Mouse (Mus musculus): ENCODE data around the gene Auts2. TPM values are rescaled to one million over a fixed set of nuclear protein-coding genes. Genes with fewer than 3 reads are reported as not detected.

Auts2 gene
- polyA plus RNA-seq, 1 experiment from 2014 or later = 24.7 TPM

DNA sequence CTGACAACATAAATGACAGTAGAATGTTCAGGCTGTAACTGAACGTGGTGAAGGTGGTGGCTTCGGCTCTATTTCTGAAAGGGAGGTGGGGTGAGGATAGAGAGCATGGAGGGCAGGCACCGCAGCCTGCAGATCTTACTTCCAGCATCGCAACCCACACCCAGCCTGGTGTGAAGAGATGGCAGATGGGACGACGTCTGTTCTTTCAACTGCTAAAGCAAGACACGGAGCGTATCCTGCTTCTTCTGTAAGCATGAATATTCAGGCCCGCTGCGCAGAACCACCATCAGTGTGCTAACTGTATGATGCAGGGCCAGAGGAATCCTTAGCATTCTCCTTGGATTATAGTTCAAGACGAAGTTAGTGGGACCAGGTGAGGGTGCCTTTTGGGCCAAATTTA lies 513.5 kb downstream of the Auts2 start:
- Histone ChIP-seq H3K27me3 (ENCODE audit: insufficient read depth, poor library complexity, severe bottlenecking) (no peaks in the 10 kb centered on the region), H3K27ac (no peak overlapping the region), H3K4me3 (no peak overlapping the region), H3K4me1 (peaks cover 16% of the 10 kb centered on the region), H3K36me3 (no peaks in the 10 kb centered on the region), H3K9me3 (no peaks in the 10 kb centered on the region)
- DNase-seq (ENCODE audit: low spot score) = no peak
- WGBS = 56% methylated on average over 11 of the region's 11 CpGs

DNA sequence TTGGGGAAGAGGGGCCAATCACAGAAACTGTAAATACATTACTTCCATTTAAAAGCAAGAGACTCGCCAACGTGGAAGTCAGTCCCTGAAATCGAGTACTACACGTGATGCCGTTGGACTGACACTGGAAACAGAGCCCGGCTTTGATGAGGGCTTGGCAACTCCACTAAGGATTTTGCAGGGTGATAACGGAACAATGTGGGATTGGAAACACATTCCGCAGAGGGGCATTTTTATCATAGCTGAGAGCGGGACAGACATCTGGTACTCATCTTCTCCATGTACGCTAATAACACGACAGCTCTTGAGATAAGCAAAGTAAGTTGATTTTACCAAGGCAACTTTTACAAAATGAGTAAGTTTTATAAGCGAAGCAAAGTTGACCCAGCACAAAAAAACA lies 514.1 kb downstream of the Auts2 start:
- no peak overlapping the region for H3K27ac ChIP-seq
- WGBS = 17% methylated on average over 12 of the region's 12 CpGs
- 0 out of 2 replicates have a peak overlapping the region, but pooled peaks have one; percentile 18 for H3K4me3 ChIP-seq
- H3K27me3 ChIP-seq (ENCODE audit: insufficient read depth, poor library complexity, severe bottlenecking) = no peaks in the 10 kb centered on the region
- H3K9me3 ChIP-seq = no peaks in the 10 kb centered on the region
- H3K36me3 ChIP-seq = no peaks in the 10 kb centered on the region
- no peak for DNase-seq (ENCODE audit: low spot score)
- H3K4me1 ChIP-seq = peaks cover 16% of the 10 kb centered on the region

DNA sequence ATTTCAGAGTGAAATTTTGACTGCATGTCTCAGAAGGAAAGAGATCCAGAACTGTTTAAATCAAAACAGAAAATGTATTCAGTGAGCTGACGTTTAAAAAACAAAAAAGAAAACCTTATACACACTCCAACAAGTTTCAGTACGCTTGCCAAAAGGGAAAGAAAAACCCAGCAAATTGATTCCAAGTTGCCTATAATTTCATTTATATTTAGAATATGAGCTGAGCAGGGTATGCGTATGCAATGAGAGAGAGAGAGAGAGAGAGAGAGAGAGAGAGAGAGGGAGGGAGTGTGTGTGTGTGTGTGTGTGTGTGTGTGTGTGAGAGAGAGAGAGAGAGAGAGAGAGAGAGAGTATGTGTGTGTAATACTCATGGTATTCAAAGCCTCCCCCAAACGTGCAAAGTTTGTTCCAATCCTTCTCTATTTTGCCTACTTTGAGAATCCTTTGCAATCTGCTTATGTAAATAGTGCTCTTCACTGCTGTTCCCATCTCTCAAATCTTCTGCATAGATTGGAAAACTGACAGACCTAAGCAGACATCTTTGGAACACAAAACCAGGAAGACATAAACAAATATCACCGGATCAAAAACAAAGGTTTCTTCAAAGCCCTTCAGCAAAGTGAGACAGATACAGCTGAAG lies 515.2 kb downstream of the Auts2 start:
- WGBS = 79% methylated on average over 5 of the region's 5 CpGs
- Histone ChIP-seq H3K36me3 (no peaks in the 10 kb centered on the region), H3K4me1 (peaks cover 16% of the 10 kb centered on the region), H3K4me3 (no peak overlapping the region), H3K27me3 (ENCODE audit: insufficient read depth, poor library complexity, severe bottlenecking) (no peaks in the 10 kb centered on the region), H3K27ac (no peak overlapping the region), H3K9me3 (no peaks in the 10 kb centered on the region)
- DNase-seq (ENCODE audit: low spot score) = no peak

DNA sequence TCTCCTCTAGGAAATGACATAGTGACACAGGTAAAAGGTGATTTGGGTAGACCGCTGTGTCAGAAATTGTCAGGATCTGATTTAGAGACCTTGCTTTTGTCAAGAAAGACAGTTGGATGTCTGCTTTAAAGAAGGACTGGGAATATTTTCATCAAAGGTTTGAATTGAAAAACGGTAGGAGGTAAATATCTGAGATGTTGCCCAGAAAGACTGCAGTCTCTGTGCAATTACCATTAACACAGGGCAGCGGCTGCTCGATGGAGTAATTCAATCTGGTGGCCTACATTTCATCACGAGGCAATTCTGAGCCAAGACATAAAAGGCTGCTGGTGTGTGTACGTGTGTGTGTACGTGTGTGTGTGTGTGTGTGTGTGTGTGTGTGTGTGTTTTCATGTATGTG lies 529.8 kb downstream of the Auts2 start:
- no peaks in the 10 kb centered on the region for H3K36me3 ChIP-seq
- no peaks in the 10 kb centered on the region for H3K27me3 ChIP-seq (ENCODE audit: insufficient read depth, poor library complexity, severe bottlenecking)
- 91% methylated on average over 7 of the region's 7 CpGs for WGBS
- no peak overlapping the region for H3K4me3 ChIP-seq
- H3K27ac ChIP-seq = no peak overlapping the region
- no peaks in the 10 kb centered on the region for H3K9me3 ChIP-seq
- no peak for DNase-seq (ENCODE audit: low spot score)
- 0 out of 2 replicates have a peak, but pooled peaks cover 4% of the 10 kb centered on the region for H3K4me1 ChIP-seq

DNA sequence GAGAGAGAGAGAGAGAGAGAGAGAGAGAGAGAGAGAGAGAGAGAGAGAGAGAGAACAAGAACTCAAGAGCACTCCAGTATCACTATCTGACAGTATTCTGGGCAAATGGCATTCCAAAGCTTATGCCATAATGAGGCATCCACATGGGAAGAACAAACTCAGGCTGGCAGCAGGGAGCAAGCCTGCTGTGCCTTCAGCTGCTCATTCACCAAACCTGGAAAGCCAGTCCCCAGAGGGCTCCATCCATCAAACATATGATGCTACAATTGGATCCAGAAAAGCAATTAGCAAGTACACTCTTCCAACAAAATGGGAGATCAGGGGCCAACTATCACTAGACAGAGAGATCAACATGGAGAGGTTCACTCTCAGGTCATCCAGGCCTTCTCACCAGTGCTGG lies 531.3 kb downstream of the Auts2 start:
- Histone ChIP-seq H3K4me3 (no peak overlapping the region), H3K27me3 (ENCODE audit: insufficient read depth, poor library complexity, severe bottlenecking) (no peaks in the 10 kb centered on the region), H3K36me3 (no peaks in the 10 kb centered on the region), H3K27ac (no peak overlapping the region), H3K9me3 (no peaks in the 10 kb centered on the region), H3K4me1 (0 out of 2 replicates have a peak, but pooled peaks cover 4% of the 10 kb centered on the region)
- no peak for DNase-seq (ENCODE audit: low spot score)

DNA sequence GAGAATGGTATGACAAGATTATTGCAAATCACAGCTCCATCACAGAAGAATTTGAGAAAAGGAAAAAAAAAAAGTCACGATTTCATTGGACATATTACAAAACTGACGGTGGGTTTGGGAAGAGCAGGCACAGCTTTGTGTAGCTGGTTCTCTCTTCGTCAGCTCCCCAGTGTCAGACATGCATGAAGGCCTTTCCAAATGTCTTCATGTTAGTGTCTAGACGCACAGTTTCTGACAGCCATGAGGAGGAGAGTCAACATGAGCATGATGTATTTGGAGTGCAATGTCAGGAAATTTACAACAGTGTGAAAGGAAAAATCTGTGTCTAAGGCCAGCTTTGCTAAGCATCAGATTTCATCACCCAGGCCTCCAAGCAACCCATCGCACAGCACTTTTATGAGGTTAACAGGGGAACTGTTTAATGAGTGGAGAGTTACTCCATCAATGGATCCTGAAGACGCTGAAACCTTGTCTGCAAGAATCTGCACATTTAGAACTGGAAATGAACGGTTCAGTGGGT lies 534.4 kb downstream of the Auts2 start:
- no peak overlapping the region for H3K27ac ChIP-seq
- WGBS = 83% methylated on average over 7 of the region's 7 CpGs

DNA sequence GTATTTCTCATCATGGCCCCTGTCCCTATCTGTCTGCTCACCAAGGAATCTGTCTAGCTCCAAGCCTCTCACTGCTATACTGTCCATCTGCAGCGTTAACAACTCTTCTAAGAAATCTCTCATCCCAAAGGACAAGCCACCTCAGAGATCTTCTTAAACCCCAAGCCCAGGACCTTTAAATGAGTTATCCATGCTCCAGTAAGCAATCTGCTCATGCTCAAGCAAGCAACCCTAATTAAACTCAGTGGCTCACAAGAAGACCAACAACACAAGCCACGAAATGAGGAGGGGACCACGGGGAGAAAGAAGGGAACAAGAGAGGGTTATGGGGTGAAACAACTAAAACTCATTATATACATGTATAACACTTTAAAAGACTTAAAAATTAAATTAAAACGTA lies 535.2 kb downstream of the Auts2 start:
- 0 out of 2 replicates have a peak, but pooled peaks cover 4% of the 10 kb centered on the region for H3K4me1 ChIP-seq
- WGBS = 88% methylated on average over 4 of the region's 4 CpGs
- no peaks in the 10 kb centered on the region for H3K36me3 ChIP-seq
- no peak overlapping the region for H3K4me3 ChIP-seq
- H3K27ac ChIP-seq = no peak overlapping the region
- DNase-seq (ENCODE audit: low spot score) = no peak
- H3K27me3 ChIP-seq (ENCODE audit: insufficient read depth, poor library complexity, severe bottlenecking) = no peaks in the 10 kb centered on the region
- no peaks in the 10 kb centered on the region for H3K9me3 ChIP-seq

More for the DNA sequence above, 534.4 kb downstream of the Auts2 start:
- Histone ChIP-seq H3K36me3 (no peaks in the 10 kb centered on the region), H3K9me3 (no peaks in the 10 kb centered on the region), H3K27me3 (ENCODE audit: insufficient read depth, poor library complexity, severe bottlenecking) (no peaks in the 10 kb centered on the region), H3K4me3 (no peak overlapping the region), H3K4me1 (0 out of 2 replicates have a peak, but pooled peaks cover 4% of the 10 kb centered on the region)
- no peak for DNase-seq (ENCODE audit: low spot score)

DNA sequence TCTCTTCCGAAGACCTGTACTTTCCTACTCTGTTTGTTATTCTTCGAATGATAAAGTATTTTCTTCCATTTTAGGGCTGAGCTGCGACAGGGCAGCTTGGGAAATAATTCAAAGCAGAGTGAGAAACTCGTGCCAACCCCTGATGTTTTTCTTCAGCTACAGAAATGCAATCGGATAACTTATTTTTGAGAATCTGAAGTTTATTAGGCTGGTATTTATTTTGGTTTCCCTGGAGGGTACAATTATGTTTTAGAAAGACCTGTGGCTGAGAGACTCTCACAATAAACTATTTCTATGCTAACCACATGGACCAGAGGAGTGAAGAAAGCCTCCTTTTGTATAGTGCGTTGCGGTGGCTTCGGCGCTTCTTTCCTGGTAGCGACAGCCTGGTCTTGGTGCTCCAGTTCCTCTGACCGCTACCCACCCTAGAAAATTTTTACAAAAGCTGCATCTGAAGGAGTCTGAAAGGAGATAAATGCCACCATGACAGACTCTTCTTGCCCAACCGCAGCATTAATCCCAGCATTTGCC lies 550.4 kb downstream of the Auts2 start:
- Histone ChIP-seq H3K27me3 (ENCODE audit: insufficient read depth, poor library complexity, severe bottlenecking) (no peaks in the 10 kb centered on the region), H3K9me3 (no peaks in the 10 kb centered on the region), H3K27ac (no peak overlapping the region), H3K4me3 (no peak overlapping the region), H3K36me3 (no peaks in the 10 kb centered on the region; the same call in 1 of the 2 replicates), H3K4me1 (no peaks in the 10 kb centered on the region)
- WGBS = 86% methylated on average over 12 of the region's 12 CpGs
- no peak for DNase-seq (ENCODE audit: low spot score)

DNA sequence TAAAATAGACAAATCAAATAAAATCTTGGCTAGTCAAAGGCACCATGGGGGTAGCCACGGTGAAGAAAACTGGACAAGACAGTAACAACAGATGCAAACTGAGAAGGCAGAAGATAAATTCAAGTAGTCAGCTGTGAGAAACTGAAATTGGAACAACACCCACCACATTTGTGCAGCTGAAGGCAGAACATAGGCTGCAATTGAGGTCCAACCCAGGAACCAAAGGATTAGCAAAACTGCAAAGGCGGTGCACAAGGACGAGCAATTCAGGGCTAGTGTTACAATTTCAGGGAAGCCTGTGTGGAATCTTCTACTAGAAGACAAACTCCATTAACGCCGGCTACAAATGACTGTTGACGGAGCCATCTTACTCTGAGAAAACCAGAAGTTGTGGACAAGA lies 550.9 kb downstream of the Auts2 start:
- Histone ChIP-seq H3K4me1 (no peaks in the 10 kb centered on the region), H3K36me3 (no peaks in the 10 kb centered on the region; the same call in 1 of the 2 replicates), H3K4me3 (no peak overlapping the region), H3K27me3 (ENCODE audit: insufficient read depth, poor library complexity, severe bottlenecking) (no peaks in the 10 kb centered on the region), H3K9me3 (no peaks in the 10 kb centered on the region), H3K27ac (no peak overlapping the region)
- 81% methylated on average over 6 of the region's 6 CpGs for WGBS
- no peak for DNase-seq (ENCODE audit: low spot score)

DNA sequence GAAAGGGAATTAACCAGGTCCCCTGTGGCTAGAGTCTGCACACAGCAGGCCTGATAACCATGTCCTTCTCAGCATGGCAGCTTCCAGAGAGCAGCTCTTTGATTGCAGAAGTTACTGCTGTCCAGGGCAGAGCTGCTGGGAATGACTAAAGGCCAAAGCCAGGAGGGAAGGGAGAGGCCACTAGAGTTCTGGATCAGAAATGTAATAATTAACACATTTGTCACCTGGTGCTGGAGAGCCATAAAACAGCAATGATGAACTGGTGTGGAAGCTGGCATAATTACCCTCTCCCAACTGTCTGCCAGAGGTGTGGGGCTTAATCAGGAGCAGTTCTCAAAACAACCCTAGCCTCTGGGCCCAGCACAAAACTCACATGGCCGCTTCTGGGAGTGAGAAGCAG lies 552.6 kb downstream of the Auts2 start:
- H3K27me3 ChIP-seq (ENCODE audit: insufficient read depth, poor library complexity, severe bottlenecking) = no peaks in the 10 kb centered on the region
- H3K4me3 ChIP-seq = no peak overlapping the region
- H3K27ac ChIP-seq = no peak overlapping the region
- DNase-seq (ENCODE audit: low spot score) = no peak
- no peaks in the 10 kb centered on the region for H3K9me3 ChIP-seq
- no peaks in the 10 kb centered on the region for H3K4me1 ChIP-seq
- 59% methylated on average over 1 of the region's 1 CpGs for WGBS
- H3K36me3 ChIP-seq = no peaks in the 10 kb centered on the region; the same call in 1 of the 2 replicates

DNA sequence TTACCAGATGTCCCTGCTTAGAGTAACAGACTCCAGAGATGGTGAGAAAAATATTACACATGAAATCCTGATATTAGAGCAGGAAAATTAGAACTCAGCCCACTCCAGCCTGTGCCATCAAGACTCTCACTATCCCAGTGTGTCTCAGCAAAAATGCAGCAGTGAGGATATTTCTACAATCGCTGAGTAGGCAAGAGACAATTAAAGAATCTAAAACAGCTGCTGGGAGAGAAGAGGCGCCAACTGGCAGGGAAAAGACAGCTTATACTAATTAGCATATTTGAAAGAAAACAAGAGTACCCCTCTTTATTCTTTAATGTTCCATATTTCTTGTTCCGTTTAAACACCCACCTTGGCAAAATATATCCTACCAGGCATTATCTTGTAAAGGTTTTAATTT lies 561.7 kb downstream of the Auts2 start:
- no peak overlapping the region for H3K4me3 ChIP-seq
- no peaks in the 10 kb centered on the region for H3K4me1 ChIP-seq
- no peak overlapping the region for H3K27ac ChIP-seq
- DNase-seq (ENCODE audit: low spot score) = no peak
- no peaks in the 10 kb centered on the region for H3K9me3 ChIP-seq
- no peaks in the 10 kb centered on the region for H3K36me3 ChIP-seq
- no peaks in the 10 kb centered on the region for H3K27me3 ChIP-seq (ENCODE audit: insufficient read depth, poor library complexity, severe bottlenecking)
- 80% methylated on average over 3 of the region's 3 CpGs for WGBS

DNA sequence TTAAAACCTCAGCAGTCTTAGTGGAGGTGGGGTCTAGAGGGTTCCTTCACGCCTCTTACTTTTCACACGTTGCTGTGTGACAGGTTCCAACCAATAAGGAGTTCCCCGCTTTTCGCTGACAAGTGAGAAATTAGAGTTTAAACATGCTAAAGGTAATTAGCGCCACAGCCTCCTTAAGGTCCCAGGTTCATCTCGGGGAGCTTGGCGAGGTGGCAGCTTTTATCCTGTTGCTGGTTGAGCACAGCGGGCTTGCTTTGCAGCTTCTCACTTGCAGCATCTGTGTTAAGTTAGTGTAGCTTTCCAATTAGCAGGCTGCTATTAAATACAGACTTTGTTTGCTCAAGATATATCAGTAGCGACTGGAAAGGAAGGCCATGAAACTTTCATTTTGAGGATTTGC lies 564.2 kb downstream of the Auts2 start:
- Histone ChIP-seq H3K4me3 (no peak overlapping the region), H3K9me3 (no peaks in the 10 kb centered on the region), H3K4me1 (no peaks in the 10 kb centered on the region), H3K36me3 (no peaks in the 10 kb centered on the region), H3K27ac (no peak overlapping the region), H3K27me3 (ENCODE audit: insufficient read depth, poor library complexity, severe bottlenecking) (no peaks in the 10 kb centered on the region)
- DNase-seq (ENCODE audit: low spot score) = no peak
- WGBS = 48% methylated on average over 9 of the region's 9 CpGs

DNA sequence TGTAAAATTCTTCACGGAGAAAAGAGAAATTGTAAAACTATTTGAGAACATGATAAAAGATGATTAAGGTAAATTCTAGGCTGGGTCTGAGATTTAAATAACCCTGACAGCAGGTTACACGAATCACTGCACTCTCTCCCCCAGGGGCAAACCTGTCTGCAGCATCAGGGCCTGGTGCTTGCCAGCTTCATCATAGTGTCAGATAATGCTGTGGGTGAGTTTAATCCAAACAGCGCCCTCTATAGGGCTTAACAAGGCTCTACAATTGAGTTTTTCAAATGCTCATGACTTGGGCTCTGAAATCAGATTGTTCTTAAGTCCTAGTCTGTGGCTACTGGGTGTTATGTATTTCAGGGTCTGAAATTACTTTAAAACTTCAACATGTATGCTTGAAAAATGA lies 565.6 kb downstream of the Auts2 start:
- no peaks in the 10 kb centered on the region for H3K36me3 ChIP-seq
- 66% methylated on average over 3 of the region's 3 CpGs for WGBS
- DNase-seq (ENCODE audit: low spot score) = no peak
- no peaks in the 10 kb centered on the region for H3K4me1 ChIP-seq
- H3K27ac ChIP-seq = no peak overlapping the region
- H3K27me3 ChIP-seq (ENCODE audit: insufficient read depth, poor library complexity, severe bottlenecking) = no peaks in the 10 kb centered on the region
- H3K4me3 ChIP-seq = no peak overlapping the region
- no peaks in the 10 kb centered on the region for H3K9me3 ChIP-seq
